Mouse (Mus musculus) liver, postnatal 0 days (tissue): ENCODE measurements at regions not wholly inside any gene's neighbourhood (a gene's known extent, or its start where the extent isn't known, plus 50 kb on each side); places are given as distances from the start of the nearest gene placed in this dataset.
A peak's percentile ranks its signal among the peaks of the same experiment; 100 is the strongest.

ENCODE experiments used
- ATAC-seq: fragments of 200-750 bp; cut with Nextera tagmentation; 2 replicates; pipeline ENCODE4 v1.8.0; 2017; ENCODE audit warnings: mild to moderate bottlenecking, moderate library complexity
- DNase-seq: peaks from one replicate; pipeline ENCODE4 v3.0.0-alpha.2; 2016
- H3K27ac ChIP-seq: fragments of 300-500 bp; sonication (generic); 2 replicates; pipeline ENCODE4 v1.5.1; 2014; ENCODE audit warnings: antibody characterized with exemption, moderate library complexity, mild to moderate bottlenecking, low read depth
- H3K27me3 ChIP-seq: fragments of 300-500 bp; sonication (generic); 2 replicates; pipeline ENCODE4 v1.6.1; 2014; ENCODE audit warnings: low read length, control low read depth, mixed read lengths; ENCODE audit not compliant: insufficient read depth
- H3K36me3 ChIP-seq: fragments of 300-500 bp; sonication (generic); replicated peaks from 2 replicates; pipeline ENCODE4 v1.6.1; 2014; ENCODE audit warnings: mild to moderate bottlenecking, control low read depth, low read length, moderate library complexity, mixed read lengths; ENCODE audit not compliant: insufficient read depth
- H3K4me1 ChIP-seq: fragments of 300-500 bp; sonication (generic); 2 replicates; pipeline ENCODE4 v1.6.1; 2014; ENCODE audit warnings: antibody characterized with exemption, mild to moderate bottlenecking, control low read depth; ENCODE audit not compliant: insufficient read depth
- H3K4me2 ChIP-seq: fragments of 300-500 bp; sonication (generic); 2 replicates; pipeline ENCODE4 v1.6.1; 2014; ENCODE audit warnings: low read depth, mild to moderate bottlenecking, low read length, moderate library complexity, mixed read lengths
- H3K4me3 ChIP-seq: fragments of 300-500 bp; sonication (generic); 2 replicates; pipeline ENCODE4 v1.5.1; 2014; ENCODE audit warnings: low read depth, low read length
- H3K9ac ChIP-seq: fragments of 300-500 bp; sonication (generic); replicated peaks from 2 replicates; pipeline ENCODE4 v1.6.1; 2014; ENCODE audit warnings: mild to moderate bottlenecking, moderate library complexity
- H3K9me3 ChIP-seq: fragments of 300-500 bp; sonication (generic); 2 replicates; pipeline ENCODE4 v1.6.1; 2016; ENCODE audit warnings: mild to moderate bottlenecking, control low read depth, low read length, mixed read lengths
- CTCF ChIP-seq: sonication (generic); IDR thresholded peaks from 2 replicates; pipeline ENCODE4 v1.5.1; 2016; ENCODE audit warnings: antibody characterized with exemption, low read depth
- EP300 ChIP-seq: IDR thresholded peaks from 2 replicates; pipeline ENCODE4 v1.6.1; 2016; ENCODE audit warnings: antibody characterized with exemption, low read depth, mild to moderate bottlenecking
- WGBS: fragments of 180-500 bp; shearing (Covaris S2); extraction: QIAGEN DNeasy Blood & Tissue Kit; methylation state at CpG from one replicate; pipeline ENCODE4 v1.1.7; 2014; ENCODE audit not compliant: insufficient replicate concordance; 5-methylcytosine and 5-hydroxymethylcytosine counted together

DNA sequence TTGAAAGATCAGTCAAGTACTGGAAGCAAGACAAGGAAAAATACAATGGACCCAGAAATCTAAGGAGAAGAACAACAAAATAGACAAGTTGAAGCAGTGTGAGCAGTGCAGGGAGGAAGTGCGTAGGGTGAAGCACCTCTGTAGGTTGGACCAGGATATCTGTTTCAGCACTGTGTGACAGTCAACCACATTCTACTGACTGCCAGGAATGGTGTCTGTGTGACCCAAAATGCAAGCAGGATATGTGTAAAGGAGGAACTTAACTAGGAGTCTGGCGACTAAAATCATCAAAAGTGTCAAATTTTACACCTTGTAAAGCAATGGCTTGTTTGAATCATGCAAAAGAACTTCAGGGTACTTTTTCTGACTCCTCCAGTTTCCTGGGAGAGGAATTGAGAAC lies 207.7 kb downstream of the Rnf152 start:
- Histone ChIP-seq H3K27me3 (no peaks in the 10 kb centered on the region), H3K9ac (no peak overlapping the region), H3K27ac (no peak overlapping the region), H3K36me3 (no peaks in the 10 kb centered on the region), H3K4me3 (no peak overlapping the region), H3K4me2 (no peak overlapping the region), H3K9me3 (no peaks in the 10 kb centered on the region), H3K4me1 (no peaks in the 10 kb centered on the region)
- TF ChIP-seq CTCF (no peak), EP300 (no peak)
- DNase-seq (no peak), ATAC-seq (no peak)
- 58% methylated on average over 2 of the region's 2 CpGs for WGBS

DNA sequence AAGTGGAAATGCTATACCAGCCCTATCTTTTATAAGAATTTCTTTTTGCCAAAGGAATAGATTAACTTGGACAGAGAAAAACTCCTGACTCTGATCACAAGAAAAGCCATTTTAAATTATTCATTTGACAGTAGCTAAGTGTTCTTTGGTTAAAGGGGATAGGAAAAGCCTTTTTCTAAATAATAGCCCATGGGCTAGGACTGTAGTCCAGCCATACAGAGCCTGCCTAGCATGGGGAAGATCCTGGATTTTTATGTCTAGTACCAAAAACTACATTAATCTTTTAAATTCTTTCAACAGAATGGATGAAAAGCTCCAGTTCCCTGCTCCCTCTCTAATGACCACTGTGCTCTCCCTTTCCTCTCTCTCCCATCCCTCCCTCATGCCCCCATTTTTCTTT lies 208.5 kb downstream of the Rnf152 start:
- no peaks in the 10 kb centered on the region for H3K4me1 ChIP-seq
- no peak overlapping the region for H3K9ac ChIP-seq
- no peak overlapping the region for H3K27ac ChIP-seq
- H3K27me3 ChIP-seq, result no peaks in the 10 kb centered on the region
- no peaks in the 10 kb centered on the region for H3K36me3 ChIP-seq
- H3K4me3 ChIP-seq, result no peak overlapping the region
- TF ChIP-seq CTCF (no peak), EP300 (no peak)
- DNase-seq (no peak), ATAC-seq (no peak)
- H3K9me3 ChIP-seq, result no peaks in the 10 kb centered on the region
- H3K4me2 ChIP-seq, result no peak overlapping the region

DNA sequence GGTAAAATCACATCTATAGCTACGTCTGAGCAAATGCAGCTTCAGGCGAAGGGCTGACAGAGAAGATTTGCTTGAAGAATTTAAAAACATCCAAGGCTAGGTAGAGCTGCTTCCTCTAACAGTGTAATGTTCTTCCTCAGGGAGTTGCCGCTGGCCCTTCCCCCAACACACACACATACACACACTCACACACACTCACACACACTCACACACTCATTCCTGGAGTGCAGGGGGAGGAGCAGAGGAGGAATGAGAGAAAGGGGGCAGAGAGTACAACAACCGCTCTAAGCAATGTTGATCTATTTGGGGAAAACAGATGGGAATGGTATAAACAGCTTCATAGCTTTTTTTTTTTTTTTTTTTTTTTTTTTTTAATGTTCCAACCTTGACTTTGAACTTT lies 232.6 kb downstream of the Rnf152 start:
- Histone ChIP-seq H3K27ac (no peak overlapping the region), H3K4me2 (no peak overlapping the region), H3K4me1 (peaks cover 3% of the 10 kb centered on the region; the same call in 1 of the 2 replicates), H3K4me3 (no peak overlapping the region), H3K27me3 (no peaks in the 10 kb centered on the region), H3K9ac (no peak overlapping the region), H3K9me3 (no peaks in the 10 kb centered on the region), H3K36me3 (no peaks in the 10 kb centered on the region)
- 72% methylated on average over 4 of the region's 4 CpGs for WGBS
- no peak for ATAC-seq
- DNase-seq, result no peak
- TF ChIP-seq CTCF, result no peak
- no peak for TF ChIP-seq EP300

DNA sequence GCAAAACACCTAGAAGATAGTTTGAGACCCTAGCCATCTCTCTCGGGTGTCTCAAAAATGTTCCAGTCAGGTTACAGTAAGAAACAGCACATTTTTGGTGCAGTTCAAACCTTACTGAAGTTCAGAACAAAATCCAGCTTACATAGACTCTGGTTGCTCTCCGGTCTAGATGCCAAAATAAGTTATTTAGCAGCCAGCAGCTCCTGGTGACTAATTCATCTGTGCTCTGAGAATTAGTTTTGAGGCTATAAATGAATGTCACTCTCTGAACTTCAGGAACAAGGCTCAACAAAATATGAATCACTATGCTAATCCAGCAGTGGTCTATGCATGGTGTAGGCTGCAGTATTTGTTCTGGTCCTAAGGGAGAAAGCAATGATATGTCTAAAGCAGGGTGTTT lies 238.6 kb downstream of the Rnf152 start:
- DNase-seq, result no peak
- ATAC-seq, result no peak
- Histone ChIP-seq H3K27me3 (no peaks in the 10 kb centered on the region), H3K4me3 (no peak overlapping the region), H3K9ac (no peak overlapping the region), H3K9me3 (no peaks in the 10 kb centered on the region), H3K36me3 (no peaks in the 10 kb centered on the region), H3K4me1 (no peaks in the 10 kb centered on the region), H3K27ac (no peak overlapping the region), H3K4me2 (no peak overlapping the region)
- TF ChIP-seq CTCF (no peak), EP300 (no peak)
- WGBS, result 74% methylated on average over 2 of the region's 2 CpGs

DNA sequence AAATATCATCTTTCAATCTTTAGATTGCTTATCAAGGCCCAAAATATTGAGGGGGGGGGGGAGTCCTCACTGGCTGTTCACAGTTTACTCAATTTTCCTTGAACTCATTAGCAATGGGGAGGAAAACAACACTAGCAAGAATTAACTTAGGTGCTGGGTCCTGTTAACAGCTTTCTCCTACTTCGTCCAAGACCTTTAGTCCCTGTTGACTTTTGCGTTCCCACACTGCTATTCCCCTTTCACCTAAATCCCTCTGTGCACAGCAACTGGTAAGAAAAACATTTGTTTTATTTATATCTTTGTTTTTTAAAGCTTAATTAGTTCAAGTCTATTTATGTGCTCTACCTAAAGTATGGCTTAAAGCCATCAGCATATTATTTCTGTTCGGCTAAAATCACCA lies 240.3 kb downstream of the Rnf152 start:
- Histone ChIP-seq H3K27ac (peak overlapping the region; percentile 84), H3K4me3 (no peak overlapping the region)

DNA sequence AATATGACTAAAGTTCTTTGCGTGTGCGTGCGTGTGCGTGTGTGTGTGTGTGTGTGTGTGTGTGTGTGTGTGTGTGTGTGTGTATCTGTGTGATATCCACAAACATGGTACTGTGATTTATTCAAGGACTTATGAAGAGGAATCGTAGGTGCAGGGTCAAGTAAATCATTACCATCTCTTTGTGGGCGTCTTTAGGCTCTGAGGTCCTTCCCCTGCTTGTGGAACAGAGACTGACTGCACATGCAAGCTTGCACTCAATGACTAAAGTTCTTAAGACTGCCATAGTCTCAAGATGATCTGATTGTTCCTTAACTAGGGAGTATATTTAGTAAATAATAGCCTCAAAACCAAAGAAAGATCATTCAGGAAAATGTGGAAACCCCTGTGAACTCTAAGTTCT lies 241.1 kb downstream of the Rnf152 start:
- H3K36me3 ChIP-seq, result no peaks in the 10 kb centered on the region
- H3K4me2 ChIP-seq, result no peak overlapping the region; the same call in 1 of the 2 replicates
- 0 out of 2 replicates have a peak, but pooled peaks cover 3% of the 10 kb centered on the region for H3K4me1 ChIP-seq
- H3K9ac ChIP-seq, result no peak overlapping the region
- no peak for DNase-seq
- H3K27me3 ChIP-seq, result no peaks in the 10 kb centered on the region
- no peak for TF ChIP-seq EP300
- no peak for TF ChIP-seq CTCF
- peak; percentile 50 for ATAC-seq
- no peak overlapping the region for H3K4me3 ChIP-seq
- 71% methylated on average over 6 of the region's 6 CpGs for WGBS
- H3K27ac ChIP-seq, result peak overlapping the region; percentile 84
- H3K9me3 ChIP-seq, result no peaks in the 10 kb centered on the region

More for the DNA sequence above, 240.3 kb downstream of the Rnf152 start:
- no peak for DNase-seq
- WGBS, result 66% methylated on average over 3 of the region's 3 CpGs
- Histone ChIP-seq H3K4me2 (no peak overlapping the region), H3K9ac (no peak overlapping the region), H3K4me1 (0 out of 2 replicates have a peak, but pooled peaks cover 3% of the 10 kb centered on the region), H3K27me3 (no peaks in the 10 kb centered on the region), H3K36me3 (no peaks in the 10 kb centered on the region), H3K9me3 (no peaks in the 10 kb centered on the region)
- no peak for TF ChIP-seq CTCF
- TF ChIP-seq EP300, result no peak
- ATAC-seq, result no peak

DNA sequence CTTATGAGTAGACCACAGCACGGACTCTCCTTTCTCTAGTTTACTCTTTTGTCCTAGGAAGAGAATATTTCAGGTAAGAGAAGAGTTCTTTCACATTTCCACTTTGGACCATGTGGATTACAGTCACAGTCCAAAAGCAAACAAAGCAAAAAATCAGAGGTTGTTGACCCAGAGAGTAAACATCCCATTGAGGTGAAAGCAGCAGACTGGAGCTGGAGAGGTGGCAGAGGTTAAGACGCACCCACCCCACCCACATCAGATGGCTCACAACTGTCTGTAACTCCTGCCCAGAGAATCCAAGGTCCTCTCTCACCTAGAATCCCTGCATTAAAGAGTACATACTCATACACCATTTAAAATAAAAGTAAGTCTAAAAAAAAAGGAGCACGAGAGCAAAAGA lies 241.7 kb downstream of the Rnf152 start:
- H3K27ac ChIP-seq, result peak overlapping the region; percentile 84
- DNase-seq, result peak; percentile 18
- H3K9ac ChIP-seq, result no peak overlapping the region
- ATAC-seq, result peak; percentile 86
- H3K4me1 ChIP-seq, result 0 out of 2 replicates have a peak, but pooled peaks cover 3% of the 10 kb centered on the region
- no peak overlapping the region for H3K4me3 ChIP-seq
- no peaks in the 10 kb centered on the region for H3K36me3 ChIP-seq
- 56% methylated on average over 3 of the region's 3 CpGs for WGBS
- no peak overlapping the region for H3K4me2 ChIP-seq
- no peaks in the 10 kb centered on the region for H3K27me3 ChIP-seq
- H3K9me3 ChIP-seq, result no peaks in the 10 kb centered on the region
- TF ChIP-seq CTCF (no peak), EP300 (peak; percentile 62; the same call in 1 of the 2 replicates)
